21 mouse cellular contexts compared by ENCODE assay signal in the genomic region with DNA sequence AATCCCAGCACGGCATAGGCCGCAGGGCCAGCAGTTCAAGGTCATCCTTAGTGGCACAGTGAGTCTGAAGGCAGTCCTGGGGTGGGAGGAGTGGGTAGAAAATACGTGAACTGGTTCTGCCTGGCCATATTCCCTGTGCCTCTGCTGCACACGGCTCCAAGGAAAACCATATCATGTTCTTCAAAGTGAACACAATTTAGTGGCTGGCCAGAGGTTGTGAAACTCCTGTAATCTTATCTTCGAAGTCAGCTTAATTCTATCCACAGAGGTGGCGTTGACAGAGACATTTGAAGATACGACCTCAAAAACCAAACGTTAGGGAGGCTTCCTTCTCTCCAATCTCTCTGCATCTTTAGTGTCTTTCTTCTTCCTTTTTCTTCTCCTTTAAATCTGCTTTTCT. TPM values are rescaled to one million over a fixed set of nuclear protein-coding genes. Genes with fewer than 3 reads are reported as not detected.
DNase-seq lines count a peak whose midpoint lies in the region; TF ChIP-seq lines count a peak whose summit lies in the region.
"Had no signal": no experiment of that assay in that cellular context is flagged by ENCODE, and none has a peak within 500 bp of the region (broad histone marks: within the 10 kb centered on the region; RNA-seq: fewer than 3 reads in every experiment).

No protein-coding gene starts in this region.

- no peak overlapping the region for H3K9ac ChIP-seq in MEL (ENCODE audit: control insufficient read depth, low read depth, low read length, poor library complexity, severe bottlenecking)
- H3K9ac ChIP-seq: embryonic facial prominence, embryonic 12.5 days; forebrain, embryonic 13.5 days; forebrain, embryonic 15.5 days; forebrain, postnatal 0 days had no signal

- peaks cover 0 to 12% of the 10 kb centered on the region in 2 experiments; a peak in 2 of 4 replicates for H3K36me3 ChIP-seq in MEL (ENCODE audit: control insufficient read depth in 1 of 2, insufficient read depth in 2 of 2, low read length in 2 of 2)
- H3K36me3 ChIP-seq: embryonic facial prominence, embryonic 10.5 days; embryonic facial prominence, embryonic 12.5 days; forebrain, embryonic 15.5 days had no signal

- no peaks in the 10 kb centered on the region for H3K79me2 ChIP-seq in MEL (ENCODE audit: control insufficient read depth, insufficient read depth, low read length, poor library complexity)

- TF ChIP-seq CTCF in gastrocnemius, adult 2 months (IDR thresholded peaks at IDR 0.05), result no peak
- no peak for TF ChIP-seq CTCF in MEL (IDR thresholded peaks at IDR 0.05 in 2 of 3, conservative IDR thresholded peaks at IDR 0.05 in 1 of 3; ENCODE audit: control insufficient read depth in 1 of 3, insufficient read depth in 1 of 3, low read depth in 2 of 3, low read length in 3 of 3, poor library complexity in 1 of 3, severe bottlenecking in 1 of 3)
- no peak for TF ChIP-seq CTCF in lung, adult 2 months (IDR thresholded peaks at IDR 0.05; ENCODE audit: insufficient read depth, low read length)

- H3K4me3 ChIP-seq in gastrocnemius, adult 2 months, result no peak overlapping the region
- no peak overlapping the region for H3K4me3 ChIP-seq in MEL (ENCODE audit: control insufficient read depth in 1 of 2, insufficient read depth in 1 of 2, low read depth in 2 of 2, low read length in 2 of 2)
- H3K4me3 ChIP-seq in lung, adult 2 months (replicated peaks; ENCODE audit: extremely low read depth, low read depth, low read length), result no peak overlapping the region
- H3K4me3 ChIP-seq: embryonic facial prominence, embryonic 10.5 days; embryonic facial prominence, embryonic 12.5 days; forebrain, embryonic 13.5 days; forebrain, embryonic 15.5 days had no signal

- peak overlapping the region; percentile 91 for H3K27ac ChIP-seq in gastrocnemius, adult 2 months
- peak overlapping the region; percentile 35; the same call in 1 of the 2 replicates for H3K27ac ChIP-seq in MEL (ENCODE audit: control insufficient read depth, low read depth, low read length)
- H3K27ac ChIP-seq: embryonic facial prominence, embryonic 10.5 days; embryonic facial prominence, embryonic 12.5 days; forebrain, embryonic 13.5 days; forebrain, embryonic 15.5 days had no signal

- WGBS in lung, adult 2 months, result 63% methylated on average over 8 of the region's 8 CpGs

- peaks cover 6 to 33% of the 10 kb centered on the region in 2 experiments for H3K4me1 ChIP-seq in MEL (ENCODE audit: control insufficient read depth in 1 of 2, insufficient read depth in 2 of 2, low read length in 2 of 2)
- H3K4me1 ChIP-seq in lung, adult 2 months (ENCODE audit: control insufficient read depth, insufficient read depth, low read length), result peaks cover 15% of the 10 kb centered on the region
- H3K4me1 ChIP-seq: embryonic facial prominence, embryonic 12.5 days; forebrain, embryonic 13.5 days; forebrain, embryonic 15.5 days had no signal

- TF ChIP-seq EP300 in MEL (IDR thresholded peaks at IDR 0.05; ENCODE audit: low read depth in 1 of 2, low read length in 2 of 2), result peak; percentile 70 to 77; a peak in 3 of 4 replicates

- intact Hi-C loops in gastrocnemius, adult 2 months (cut with DNase I), result no loop called here

- no peaks in the 10 kb centered on the region for H3K9me3 ChIP-seq in MEL (replicated peaks; ENCODE audit: insufficient read depth, low read length)
- H3K9me3 ChIP-seq: embryonic facial prominence, embryonic 10.5 days; embryonic facial prominence, embryonic 12.5 days; forebrain, embryonic 13.5 days; forebrain, embryonic 15.5 days had no signal

- no peaks in the 10 kb centered on the region for H3K27me3 ChIP-seq in MEL (ENCODE audit: control insufficient read depth in 1 of 2, insufficient read depth in 2 of 2, low read length in 2 of 2)
- H3K27me3 ChIP-seq: embryonic facial prominence, embryonic 12.5 days; forebrain, embryonic 13.5 days; forebrain, embryonic 15.5 days; Patski had no signal

- TF ChIP-seq RAD21 in MEL (IDR thresholded peaks at IDR 0.05; ENCODE audit: low read depth, low read length), result no peak

- no peak for TF ChIP-seq POLR2A in MEL (IDR thresholded peaks at IDR 0.05; ENCODE audit: control insufficient read depth in 1 of 2, insufficient read depth in 1 of 2, low read depth in 1 of 2, low read length in 2 of 2, poor library complexity in 1 of 2)
- no peak for TF ChIP-seq POLR2A in lung, adult 2 months (IDR thresholded peaks at IDR 0.05; ENCODE audit: borderline replicate concordance, extremely low read depth, low read depth, low read length)

- peak; percentile 64 for DNase-seq in gastrocnemius, adult 2 months
- DNase-seq in gastrocnemius, postnatal 10 days, result no peak
- DNase-seq in 416B (ENCODE audit: low read depth) (peak; percentile 77), MEL (ENCODE audit: low read depth, low spot score) (peak; percentile 59)
- peak; percentile 76 for DNase-seq in skeletal muscle tissue, adult 2 months (ENCODE audit: low read depth, low spot score)
- no peak for DNase-seq in right cerebral cortex, adult 18-20 months
- no peak for DNase-seq in lung, adult 2 months
- DNase-seq: adrenal gland, adult 8-10 months; adrenal gland, postnatal 14 days; adrenal gland, postnatal 36 days; cerebellum, adult 11-12 months; cerebellum, adult 2 months; cerebellum, adult 9-10 months; cerebellum, postnatal 10 days; cerebellum, postnatal 25 days; forebrain, postnatal 0 days had no signal

TF ChIP-seq in MEL, 35 proteins besides CTCF, POLR2A, EP300 and RAD21:
- TF ChIP-seq ETS1 (IDR thresholded peaks at IDR 0.05; ENCODE audit: low read depth, low read length) (peak; percentile 37; the same call in 1 of the 2 replicates), NELFE (IDR thresholded peaks at IDR 0.05; ENCODE audit: low read depth, low read length) (no peak), MYB (IDR thresholded peaks at IDR 0.05; ENCODE audit: low read depth, low read length) (0 out of 2 replicates have a peak, but pooled peaks have one; percentile 18), TCF12 (IDR thresholded peaks at IDR 0.05; ENCODE audit: low read depth, low read length) (peak; percentile 59), USF2 (IDR thresholded peaks at IDR 0.05; ENCODE audit: borderline replicate concordance in 1 of 2, insufficient read depth in 1 of 2, low read depth in 1 of 2, low read length in 2 of 2) (no peak), NRF1 (IDR thresholded peaks at IDR 0.05; ENCODE audit: insufficient read depth, low read depth, low read length, poor library complexity, severe bottlenecking) (no peak), ZKSCAN1 (IDR thresholded peaks at IDR 0.05; ENCODE audit: low read depth, low read length) (no peak), GATA1 (IDR thresholded peaks at IDR 0.05; ENCODE audit: low read depth, low read length) (peak; percentile 78), UBTF (IDR thresholded peaks at IDR 0.05; ENCODE audit: borderline replicate concordance, insufficient read depth, low read depth, low read length) (no peak), ZC3H11A (IDR thresholded peaks at IDR 0.05; ENCODE audit: low read depth, low read length) (no peak), RCOR1 (IDR thresholded peaks at IDR 0.05; ENCODE audit: low read depth, low read length) (peak; percentile 68), GABPA (IDR thresholded peaks at IDR 0.05; ENCODE audit: low read depth, low read length) (no peak), TAL1 (IDR thresholded peaks at IDR 0.05; ENCODE audit: low read length) (peak; percentile 24; the same call in 1 of the 2 replicates), MAZ (IDR thresholded peaks at IDR 0.05; ENCODE audit: low read depth, low read length) (no peak), MAFK (IDR thresholded peaks at IDR 0.05; ENCODE audit: borderline replicate concordance, low read depth, low read length) (peak; percentile 25; the same call in 1 of the 2 replicates)

RNA-seq across cellular contexts. Expression of a gene that starts 30.6 kb away (rescaled TPM):
- total RNA-seq in gastrocnemius, adult 2 months (2021), result 1 to 10 TPM in 1 of 2 experiments, under 1 TPM in 1; 0.74 to 1.1 TPM
- total RNA-seq in gastrocnemius, postnatal 10 days (2021), result 1 to 10 TPM; 3.5 to 3.9 TPM
- total RNA-seq in MEL (2012; rRNA removed), result 0.07 and 0.23 TPM in 2 replicates
- under 1 TPM in 1 of 2 experiments, not detected in 1; 0.39 TPM for polyA plus RNA-seq in MEL (2012; ENCODE audit: insufficient read depth in 1 of 2, insufficient read length in 2 of 2, low read depth in 1 of 2, low replicate concordance in 2 of 2, missing spikeins in 1 of 2)
- polyA plus RNA-seq in lung, adult 2 months (2012; rRNA removed), result 44.3 and 53.7 TPM in 2 replicates

RNA-seq across cellular contexts. Expression of a gene that starts 43.5 kb away (rescaled TPM):
- 100 to 1,000 TPM in 1 of 2 experiments, 10 to 100 TPM in 1; 78.5 to 109 TPM for total RNA-seq in gastrocnemius, adult 2 months (2021)
- 100 to 1,000 TPM; 197 to 221 TPM for total RNA-seq in gastrocnemius, postnatal 10 days (2021)
- 119 and 143 TPM in 2 replicates for total RNA-seq in MEL (2012; rRNA removed)
- polyA plus RNA-seq in MEL (2012; ENCODE audit: insufficient read depth in 1 of 2, insufficient read length in 2 of 2, low read depth in 1 of 2, low replicate concordance in 2 of 2, missing spikeins in 1 of 2), result 100 to 1,000 TPM; 147 to 233 TPM
- 413 and 456 TPM in 2 replicates for polyA plus RNA-seq in lung, adult 2 months (2012; rRNA removed)

Comparison
In these comparisons a context has a peak if more than half of its experiments do, and no peak if none do; other contexts are left out.
1. DNase-seq: peak in gastrocnemius, adult 2 months (single experiment), 416B (single experiment), MEL (single experiment) and skeletal muscle tissue, adult 2 months (single experiment); none in gastrocnemius, postnatal 10 days (single experiment), right cerebral cortex, adult 18-20 months (single experiment) and lung, adult 2 months (single experiment).